Mouse (Mus musculus) liver, embryonic 11.5 days (tissue): ENCODE measurements around the gene Unc5cl. TPM values are rescaled to one million over a fixed set of nuclear protein-coding genes. Genes with fewer than 3 reads are reported as not detected.

Experiments
- ATAC-seq: fragments of 200-750 bp; cut with Nextera tagmentation; replicated peaks from 2 replicates; pipeline ENCODE4 v1.8.0; 2017; ENCODE audit warnings: moderate number of reproducible peaks, mild to moderate bottlenecking, moderate TSS enrichment, moderate library complexity; ENCODE audit not compliant: low FRiP score
- DNase-seq: peaks from one replicate; pipeline ENCODE4 v3.0.0-alpha.2; 2017; ENCODE audit warnings: low spot score
- H3K27ac ChIP-seq: fragments of 300-500 bp; sonication (generic); 2 replicates; pipeline ENCODE4 v1.5.1; 2014; ENCODE audit warnings: mild to moderate bottlenecking, low read depth, low read length, control low read depth
- H3K27me3 ChIP-seq: fragments of 300-500 bp; sonication (generic); replicated peaks from 2 replicates; pipeline ENCODE4 v1.6.1; 2014; ENCODE audit warnings: low read length, mixed read lengths; ENCODE audit not compliant: control insufficient read depth, insufficient read depth
- H3K36me3 ChIP-seq: fragments of 300-500 bp; sonication (generic); 2 replicates; pipeline ENCODE4 v1.6.1; 2014; ENCODE audit warnings: mild to moderate bottlenecking, low read length, moderate library complexity, mixed read lengths; ENCODE audit not compliant: control insufficient read depth, insufficient read depth
- H3K4me1 ChIP-seq: fragments of 300-500 bp; sonication (generic); replicated peaks from 2 replicates; pipeline ENCODE4 v1.6.1; 2014; ENCODE audit warnings: low read length, mixed read lengths; ENCODE audit not compliant: control insufficient read depth, insufficient read depth
- H3K4me2 ChIP-seq: fragments of 300-500 bp; sonication (generic); 2 replicates; pipeline ENCODE4 v1.6.1; 2014; ENCODE audit warnings: mild to moderate bottlenecking, control low read depth, moderate library complexity
- H3K4me3 ChIP-seq: fragments of 300-500 bp; sonication (generic); 2 replicates; pipeline ENCODE4 v1.5.1; 2014; ENCODE audit warnings: low read depth, low read length, control low read depth
- H3K9ac ChIP-seq: fragments of 300-500 bp; sonication (generic); 2 replicates; pipeline ENCODE4 v1.6.1; 2014; ENCODE audit warnings: low read depth, low read length, control low read depth
- H3K9me3 ChIP-seq: fragments of 300-500 bp; sonication (generic); 2 replicates; pipeline ENCODE4 v1.6.1; 2016; ENCODE audit warnings: low read length, inconsistent platforms, mixed read lengths; ENCODE audit not compliant: control insufficient read depth
- WGBS: fragments of 180-500 bp; shearing (Covaris S2); extraction: QIAGEN DNeasy Blood & Tissue Kit; methylation state at CpG from one replicate; pipeline ENCODE4 v1.1.7; 2014; 5-methylcytosine and 5-hydroxymethylcytosine counted together
- polyA plus RNA-seq: library from polyadenylated mRNA; unstranded; fragments of >200 nt; fragmentation: Nextera tagmentation; extraction: Ambion mirVana; gene quantifications from 2 replicates; pipeline ENCODE4 v1.2.1, GENCODE M21; 2014

Gene Unc5cl
- polyA plus RNA-seq, 1 experiment from 2014 or later = 1.0 TPM

DNA sequence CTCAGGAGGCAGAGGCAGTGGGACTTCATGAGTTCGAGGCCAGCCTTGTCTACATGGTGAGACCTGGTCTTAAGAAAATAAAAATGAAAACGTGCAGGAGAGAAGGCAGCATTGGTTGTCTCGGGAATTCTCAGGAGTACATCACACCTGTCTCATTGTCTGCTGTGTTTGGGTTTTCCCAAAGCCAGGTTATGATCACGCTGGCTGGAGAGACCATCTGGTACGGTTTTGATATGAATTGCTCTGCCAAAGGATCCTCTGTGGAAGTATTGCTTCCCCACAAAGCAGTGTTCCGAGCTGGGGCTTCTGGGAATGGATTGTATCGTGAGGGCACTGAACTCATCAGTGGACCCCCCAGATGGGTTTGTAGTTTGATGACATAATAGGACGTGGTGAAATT, 20.7 kb downstream of the Unc5cl start:
- no peaks in the 10 kb centered on the region for H3K27me3 ChIP-seq
- H3K4me2 ChIP-seq = no peak overlapping the region
- H3K4me1 ChIP-seq = no peaks in the 10 kb centered on the region
- H3K36me3 ChIP-seq = no peaks in the 10 kb centered on the region
- DNase-seq = no peak
- no peak overlapping the region for H3K9ac ChIP-seq
- H3K9me3 ChIP-seq = no peaks in the 10 kb centered on the region
- H3K27ac ChIP-seq = no peak overlapping the region
- H3K4me3 ChIP-seq = no peak overlapping the region
- WGBS = 76% methylated on average over 8 of the region's 8 CpGs
- ATAC-seq = no peak

DNA sequence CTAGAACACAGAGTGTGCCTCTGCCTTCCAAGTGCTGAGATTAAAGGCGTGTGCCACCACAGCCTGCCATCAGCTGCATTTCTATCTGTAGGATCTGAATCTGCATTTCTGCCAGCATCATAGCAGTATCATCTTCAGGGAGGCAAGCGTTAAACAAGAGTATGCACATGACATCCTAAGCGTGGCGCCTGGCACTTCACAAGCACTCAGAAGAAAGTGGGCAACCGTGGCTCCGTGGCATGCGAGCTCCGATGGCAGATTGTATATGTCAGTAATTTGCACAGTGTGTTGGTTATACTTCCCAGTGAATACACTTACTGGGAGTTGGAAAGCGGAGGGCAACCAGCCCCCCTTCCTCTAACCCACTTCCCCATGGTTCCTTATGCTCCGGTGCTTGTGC, 25.3 kb downstream of the Unc5cl start:
- WGBS = 81% methylated on average over 10 of the region's 10 CpGs
- H3K27me3 ChIP-seq = no peaks in the 10 kb centered on the region; the same call in 1 of the 2 replicates
- ATAC-seq = no peak
- H3K9me3 ChIP-seq = no peaks in the 10 kb centered on the region
- H3K4me3 ChIP-seq = no peak overlapping the region
- no peak overlapping the region for H3K27ac ChIP-seq
- DNase-seq = no peak
- no peaks in the 10 kb centered on the region for H3K4me1 ChIP-seq
- no peak overlapping the region for H3K4me2 ChIP-seq
- H3K9ac ChIP-seq = no peak overlapping the region
- no peaks in the 10 kb centered on the region for H3K36me3 ChIP-seq

- Histone ChIP-seq H3K4me3 (no peak overlapping the region), H3K9me3 (no peaks in the 10 kb centered on the region), H3K4me2 (no peak overlapping the region), H3K36me3 (no peaks in the 10 kb centered on the region), H3K4me1 (no peaks in the 10 kb centered on the region), H3K9ac (no peak overlapping the region), H3K27ac (no peak overlapping the region), H3K27me3 (no peaks in the 10 kb centered on the region; the same call in 1 of the 2 replicates)
- ATAC-seq (no peak), DNase-seq (no peak)
- WGBS = 63% methylated on average over 5 of the region's 5 CpGs
Measured at GRCm38 (mm10) chr17:48483764-48484163, 29.1 kb downstream of the Unc5cl start.

GRCm38 (mm10) chr17:48484191-48484590, 29.5 kb downstream of the Unc5cl start:
- no peak for ATAC-seq
- H3K4me2 ChIP-seq = no peak overlapping the region
- H3K36me3 ChIP-seq = no peaks in the 10 kb centered on the region
- no peak overlapping the region for H3K4me3 ChIP-seq
- 77% methylated on average over 5 of the region's 5 CpGs for WGBS
- H3K9me3 ChIP-seq = no peaks in the 10 kb centered on the region
- H3K27ac ChIP-seq = no peak overlapping the region
- no peaks in the 10 kb centered on the region for H3K4me1 ChIP-seq
- no peak for DNase-seq
- H3K27me3 ChIP-seq = no peaks in the 10 kb centered on the region; the same call in 1 of the 2 replicates
- H3K9ac ChIP-seq = no peak overlapping the region

GRCm38 (mm10) chr17:48489466-48489865, 34.8 kb downstream of the Unc5cl start:
- H3K9me3 ChIP-seq = no peaks in the 10 kb centered on the region
- WGBS = 72% methylated on average over 3 of the region's 3 CpGs
- ATAC-seq = no peak
- H3K27me3 ChIP-seq = no peaks in the 10 kb centered on the region
- no peaks in the 10 kb centered on the region for H3K4me1 ChIP-seq
- H3K36me3 ChIP-seq = no peaks in the 10 kb centered on the region
- no peak for DNase-seq
- H3K27ac ChIP-seq = no peak overlapping the region
- no peak overlapping the region for H3K4me2 ChIP-seq
- H3K4me3 ChIP-seq = no peak overlapping the region
- H3K9ac ChIP-seq = no peak overlapping the region

DNA sequence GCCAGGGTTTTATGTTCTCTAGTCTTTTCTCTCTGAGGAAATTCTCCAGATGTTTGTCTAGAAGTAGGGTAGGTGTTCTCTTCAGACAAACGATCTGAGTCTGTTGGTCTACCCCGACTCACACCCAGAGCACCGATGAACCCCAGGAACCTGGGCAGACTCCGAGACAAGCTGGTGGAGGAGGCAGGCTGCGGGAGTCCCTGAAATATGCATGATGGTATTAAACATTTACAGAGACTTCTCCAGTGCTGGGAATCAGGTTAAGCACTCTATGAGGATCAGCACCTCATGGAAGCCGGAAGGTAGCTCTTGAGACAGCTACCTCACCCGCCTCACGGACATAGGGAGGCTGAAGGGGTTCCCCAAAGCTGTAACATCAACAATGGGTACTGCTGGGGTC, 37.9 kb downstream of the Unc5cl start:
- DNase-seq (no peak), ATAC-seq (no peak)
- H3K36me3 ChIP-seq = no peaks in the 10 kb centered on the region
- no peaks in the 10 kb centered on the region for H3K4me1 ChIP-seq
- 88% methylated on average over 8 of the region's 8 CpGs for WGBS
- no peaks in the 10 kb centered on the region for H3K27me3 ChIP-seq
- H3K4me3 ChIP-seq = no peak overlapping the region
- no peaks in the 10 kb centered on the region for H3K9me3 ChIP-seq
- H3K27ac ChIP-seq = no peak overlapping the region
- no peak overlapping the region for H3K4me2 ChIP-seq
- no peak overlapping the region for H3K9ac ChIP-seq

DNA sequence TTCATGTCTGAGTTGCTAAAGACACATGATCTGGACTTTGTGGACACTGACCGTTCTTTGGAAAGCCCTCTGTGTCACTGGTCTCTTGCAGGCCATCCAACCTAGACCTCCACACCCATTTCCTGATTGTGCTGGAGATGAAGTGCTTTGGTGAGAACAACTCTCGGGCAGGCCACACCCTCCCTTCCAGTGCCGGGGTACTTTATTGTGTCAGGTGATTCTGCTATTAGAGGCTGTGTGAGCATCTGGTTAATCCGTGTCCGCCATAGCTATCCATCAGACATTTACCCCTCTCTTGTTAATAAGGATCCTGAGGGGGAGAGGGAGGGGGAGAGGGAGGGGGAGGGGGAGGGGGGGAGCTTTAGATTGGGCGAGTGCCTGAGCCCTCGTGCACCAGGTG, 38.9 kb downstream of the Unc5cl start:
- Histone ChIP-seq H3K36me3 (no peaks in the 10 kb centered on the region), H3K27ac (no peak overlapping the region), H3K4me1 (no peaks in the 10 kb centered on the region), H3K27me3 (no peaks in the 10 kb centered on the region), H3K9me3 (no peaks in the 10 kb centered on the region), H3K9ac (no peak overlapping the region), H3K4me2 (no peak overlapping the region), H3K4me3 (no peak overlapping the region)
- WGBS = 57% methylated on average over 7 of the region's 7 CpGs
- ATAC-seq (no peak), DNase-seq (no peak)

- no peak for DNase-seq
- no peak for ATAC-seq
- no peaks in the 10 kb centered on the region for H3K36me3 ChIP-seq
- H3K27me3 ChIP-seq = no peaks in the 10 kb centered on the region
- 71% methylated on average over 8 of the region's 8 CpGs for WGBS
- H3K4me2 ChIP-seq = no peak overlapping the region
- no peak overlapping the region for H3K27ac ChIP-seq
- no peaks in the 10 kb centered on the region for H3K4me1 ChIP-seq
- H3K4me3 ChIP-seq = no peak overlapping the region
- H3K9me3 ChIP-seq = no peaks in the 10 kb centered on the region
- no peak overlapping the region for H3K9ac ChIP-seq
Measured at GRCm38 (mm10) chr17:48493986-48494385, 39.3 kb downstream of the Unc5cl start.

- WGBS = 73% methylated on average over 3 of the region's 3 CpGs
- no peak overlapping the region for H3K4me3 ChIP-seq
- no peak for ATAC-seq
- DNase-seq = no peak
- H3K9me3 ChIP-seq = no peaks in the 10 kb centered on the region
- H3K36me3 ChIP-seq = no peaks in the 10 kb centered on the region
- no peak overlapping the region for H3K27ac ChIP-seq
- H3K4me2 ChIP-seq = no peak overlapping the region
- no peak overlapping the region for H3K9ac ChIP-seq
- no peaks in the 10 kb centered on the region for H3K27me3 ChIP-seq
- H3K4me1 ChIP-seq = no peaks in the 10 kb centered on the region
Measured at GRCm38 (mm10) chr17:48497986-48498385, 43.3 kb downstream of the Unc5cl start.
